Mouse (Mus musculus) ovary, postnatal 10 days (tissue): ENCODE measurements around the gene Kif2a.

Experiments
- DNase-seq: peaks from one replicate; pipeline ENCODE4 v3.0.0; 2022; ENCODE audit warnings: low spot score

Kif2a gene

GRCm38 (mm10) chr13:107021461-107022265 lies at the start of gene Kif2a:
TSS of gene Kif2a (minus strand) at chr13:107022126.
- DNase-seq, result peak; percentile 36

GRCm38 (mm10) chr13:107069061-107069460 lies 47.1 kb upstream of the Kif2a start:
- DNase-seq, result no peak

GRCm38 (mm10) chr13:107065098-107065855 lies 43.4 kb upstream of the Kif2a start:
- DNase-seq, result no peak

- no peak for DNase-seq
Measured at GRCm38 (mm10) chr13:107064263-107064662, 42.3 kb upstream of the Kif2a start.

GRCm38 (mm10) chr13:107063115-107063807 lies 41.3 kb upstream of the Kif2a start:
- no peak for DNase-seq

GRCm38 (mm10) chr13:107060098-107060497 lies 38.2 kb upstream of the Kif2a start:
- DNase-seq, result no peak

GRCm38 (mm10) chr13:107059460-107059859 lies 37.5 kb upstream of the Kif2a start:
- no peak for DNase-seq

- no peak for DNase-seq
Measured at GRCm38 (mm10) chr13:107056318-107056717, 34.4 kb upstream of the Kif2a start.

- DNase-seq, result no peak
Measured at GRCm38 (mm10) chr13:107054496-107054895, 32.6 kb upstream of the Kif2a start.

- DNase-seq, result no peak
Measured at GRCm38 (mm10) chr13:107051342-107051741, 29.4 kb upstream of the Kif2a start.

- no peak for DNase-seq
Measured at GRCm38 (mm10) chr13:107044229-107044628, 22.3 kb upstream of the Kif2a start.

- no peak for DNase-seq
Measured at GRCm38 (mm10) chr13:107042551-107042950, 20.6 kb upstream of the Kif2a start.

GRCm38 (mm10) chr13:107039493-107039892 lies 17.6 kb upstream of the Kif2a start:
- no peak for DNase-seq

- no peak for DNase-seq
Measured at GRCm38 (mm10) chr13:107038346-107038745, 16.4 kb upstream of the Kif2a start.

- DNase-seq, result no peak
Measured at GRCm38 (mm10) chr13:107035511-107036113, 13.7 kb upstream of the Kif2a start.

GRCm38 (mm10) chr13:107035078-107035477 lies 13.2 kb upstream of the Kif2a start:
- DNase-seq, result no peak

GRCm38 (mm10) chr13:107034028-107034920 lies 12.3 kb upstream of the Kif2a start:
- no peak for DNase-seq

- DNase-seq, result no peak
Measured at GRCm38 (mm10) chr13:107031228-107031627, 9.3 kb upstream of the Kif2a start.

GRCm38 (mm10) chr13:107027218-107027617 lies 5.3 kb upstream of the Kif2a start:
- no peak for DNase-seq

- DNase-seq, result no peak
Measured at GRCm38 (mm10) chr13:107025663-107026062, 3.7 kb upstream of the Kif2a start.
